Comparison of ENCODE assay signal across 8 mouse cellular contexts in genomic region chr1:191989060-191989459, GRCm38 (mm10). TPM values are rescaled to one million over a fixed set of nuclear protein-coding genes. Genes with fewer than 3 reads are reported as not detected.
A peak's percentile ranks its signal among the peaks of the same experiment; 100 is the strongest.
DNase-seq lines count a peak whose midpoint lies in the region; ATAC-seq lines count a peak whose summit lies in the region.

No protein-coding gene starts in this region.

- H3K27me3 ChIP-seq in kidney, embryonic 15.5 days = no peaks in the 10 kb centered on the region
- 0 out of 2 replicates have a peak, but pooled peaks cover 13% of the 10 kb centered on the region for H3K27me3 ChIP-seq in embryonic facial prominence, embryonic 12.5 days
- H3K27me3 ChIP-seq in intestine, embryonic 15.5 days (replicated peaks) = no peaks in the 10 kb centered on the region; the same call in 1 of the 2 replicates
- no peaks in the 10 kb centered on the region for H3K27me3 ChIP-seq in midbrain, embryonic 14.5 days (ENCODE audit: control insufficient read depth, insufficient read depth, low read length)

- no peak for ATAC-seq in kidney, embryonic 15.5 days (replicated peaks; ENCODE audit: low FRiP score)
- no peak for ATAC-seq in embryonic facial prominence, embryonic 12.5 days (ENCODE audit: insufficient number of reproducible peaks, insufficient read depth, low FRiP score, low TSS enrichment)
- ATAC-seq in intestine, embryonic 15.5 days = 0 out of 2 replicates have a peak, but pooled peaks have one; percentile 5
- ATAC-seq in midbrain, embryonic 14.5 days (ENCODE audit: low FRiP score, low TSS enrichment) = no peak

- no peak for DNase-seq in kidney, postnatal 25 days
- no peak for DNase-seq in midbrain, embryonic 14.5 days
- DNase-seq in right cerebral cortex, postnatal 10 days (ENCODE audit: low spot score in 2 of 2) = no peak
- no peak for DNase-seq in ovary, postnatal 14 days (ENCODE audit: low spot score)
- DNase-seq in gastrocnemius, postnatal 10 days = no peak

- no peak overlapping the region for H3K9ac ChIP-seq in kidney, embryonic 15.5 days
- no peak overlapping the region for H3K9ac ChIP-seq in embryonic facial prominence, embryonic 12.5 days
- no peak overlapping the region for H3K9ac ChIP-seq in intestine, embryonic 15.5 days
- H3K9ac ChIP-seq in midbrain, embryonic 14.5 days (replicated peaks; ENCODE audit: low read length) = no peak overlapping the region

- H3K27ac ChIP-seq in kidney, embryonic 15.5 days = no peak overlapping the region
- H3K27ac ChIP-seq in embryonic facial prominence, embryonic 12.5 days = no peak overlapping the region
- H3K27ac ChIP-seq in intestine, embryonic 15.5 days = no peak overlapping the region
- no peak overlapping the region for H3K27ac ChIP-seq in midbrain, embryonic 14.5 days (replicated peaks; ENCODE audit: low read depth, low read length)

- no peaks in the 10 kb centered on the region for H3K36me3 ChIP-seq in kidney, embryonic 15.5 days
- H3K36me3 ChIP-seq in embryonic facial prominence, embryonic 12.5 days = no peaks in the 10 kb centered on the region
- H3K36me3 ChIP-seq in intestine, embryonic 15.5 days = no peaks in the 10 kb centered on the region
- H3K36me3 ChIP-seq in midbrain, embryonic 14.5 days (ENCODE audit: control insufficient read depth, insufficient read depth, low read length) = no peaks in the 10 kb centered on the region

- peak overlapping the region; percentile 56 for H3K4me3 ChIP-seq in kidney, embryonic 15.5 days (replicated peaks)
- H3K4me3 ChIP-seq in embryonic facial prominence, embryonic 12.5 days = no peak overlapping the region; the same call in 1 of the 2 replicates
- H3K4me3 ChIP-seq in intestine, embryonic 15.5 days (replicated peaks) = no peak overlapping the region
- H3K4me3 ChIP-seq in midbrain, embryonic 14.5 days (replicated peaks; ENCODE audit: low read depth, low read length) = no peak overlapping the region

- WGBS in kidney, embryonic 15.5 days = 91% methylated on average over 5 of the region's 5 CpGs
- WGBS in embryonic facial prominence, embryonic 12.5 days = 86% methylated on average over 5 of the region's 5 CpGs
- 88% methylated on average over 5 of the region's 5 CpGs for WGBS in intestine, embryonic 15.5 days
- 96% methylated on average over 5 of the region's 5 CpGs for WGBS in midbrain, embryonic 14.5 days

- peak overlapping the region; percentile 70 for H3K4me2 ChIP-seq in kidney, embryonic 15.5 days
- H3K4me2 ChIP-seq in embryonic facial prominence, embryonic 12.5 days (replicated peaks) = peak overlapping the region; percentile 58; the same call in 1 of the 2 replicates
- H3K4me2 ChIP-seq in intestine, embryonic 15.5 days (replicated peaks) = peak overlapping the region; percentile 59
- H3K4me2 ChIP-seq in midbrain, embryonic 14.5 days (ENCODE audit: low read length) = peak overlapping the region; percentile 54

- H3K9me3 ChIP-seq in kidney, embryonic 15.5 days (replicated peaks) = no peaks in the 10 kb centered on the region
- H3K9me3 ChIP-seq in embryonic facial prominence, embryonic 12.5 days = no peaks in the 10 kb centered on the region
- H3K9me3 ChIP-seq in intestine, embryonic 15.5 days = no peaks in the 10 kb centered on the region
- H3K9me3 ChIP-seq in midbrain, embryonic 14.5 days (ENCODE audit: control insufficient read depth, low read length) = no peaks in the 10 kb centered on the region

- H3K4me1 ChIP-seq in kidney, embryonic 15.5 days = peaks cover 9% of the 10 kb centered on the region
- no peaks in the 10 kb centered on the region for H3K4me1 ChIP-seq in embryonic facial prominence, embryonic 12.5 days
- peaks cover 8% of the 10 kb centered on the region; the same call in 1 of the 2 replicates for H3K4me1 ChIP-seq in intestine, embryonic 15.5 days (replicated peaks)
- H3K4me1 ChIP-seq in midbrain, embryonic 14.5 days (ENCODE audit: control insufficient read depth, insufficient read depth, low read length) = no peaks in the 10 kb centered on the region

RNA-seq across cellular contexts. Expression of gene Rd3, which starts 11.9 kb away (rescaled TPM):
- 0.36 and 0.45 TPM in 2 replicates for polyA plus RNA-seq in kidney, embryonic 15.5 days (2015; fragmentation: Nextera tagmentation; extraction: Ambion mirVana)
- 5.2 and 6.0 TPM in 2 replicates for polyA plus RNA-seq in embryonic facial prominence, embryonic 12.5 days (2016; fragmentation: Nextera tagmentation; extraction: Ambion mirVana)
- 0.18 and 0.20 TPM in 2 replicates for polyA plus RNA-seq in intestine, embryonic 15.5 days (2015; fragmentation: Nextera tagmentation; extraction: Ambion mirVana)
- polyA plus RNA-seq in midbrain, embryonic 14.5 days (2014; fragmentation: Nextera tagmentation; extraction: Ambion mirVana) = 1.6 and 2.4 TPM in 2 replicates
- total RNA-seq in gastrocnemius, postnatal 10 days (2021) = under 1 TPM in 1 of 2 experiments, not detected in 1; 0.20 TPM
